Mouse (Mus musculus) layer of hippocampus, postnatal 36 days (tissue): ENCODE measurements around the gene Doc2b. TPM values are rescaled to one million over a fixed set of nuclear protein-coding genes. Genes with fewer than 3 reads are reported as not detected.
A peak's percentile ranks its signal among the peaks of the same experiment; 100 is the strongest.
"Not testable (repeated sequence)": the region's sequence is repeated elsewhere in the genome, so short reads cannot be mapped to it uniquely, and the experiment has no call there.

Experiments
- DNase-seq, 2 experiments: peaks; one replicate each; pipeline ENCODE4 v3.0.0; 2022
- total RNA-seq, 2 experiments: library from RNA; stranded (reverse); gene quantifications; 2 replicates each; pipeline ENCODE4 v1.2.3; 2021

Doc2b gene
- total RNA-seq, 2 experiments from 2014 or later: 100 to 102 TPM

GRCm38 (mm10) chr11:75735462-75736252, 60.2 kb downstream of the Doc2b start:
- DNase-seq: no peak

- no peak for DNase-seq
Measured at GRCm38 (mm10) chr11:75733227-75733940, 62.5 kb downstream of the Doc2b start.

DNA sequence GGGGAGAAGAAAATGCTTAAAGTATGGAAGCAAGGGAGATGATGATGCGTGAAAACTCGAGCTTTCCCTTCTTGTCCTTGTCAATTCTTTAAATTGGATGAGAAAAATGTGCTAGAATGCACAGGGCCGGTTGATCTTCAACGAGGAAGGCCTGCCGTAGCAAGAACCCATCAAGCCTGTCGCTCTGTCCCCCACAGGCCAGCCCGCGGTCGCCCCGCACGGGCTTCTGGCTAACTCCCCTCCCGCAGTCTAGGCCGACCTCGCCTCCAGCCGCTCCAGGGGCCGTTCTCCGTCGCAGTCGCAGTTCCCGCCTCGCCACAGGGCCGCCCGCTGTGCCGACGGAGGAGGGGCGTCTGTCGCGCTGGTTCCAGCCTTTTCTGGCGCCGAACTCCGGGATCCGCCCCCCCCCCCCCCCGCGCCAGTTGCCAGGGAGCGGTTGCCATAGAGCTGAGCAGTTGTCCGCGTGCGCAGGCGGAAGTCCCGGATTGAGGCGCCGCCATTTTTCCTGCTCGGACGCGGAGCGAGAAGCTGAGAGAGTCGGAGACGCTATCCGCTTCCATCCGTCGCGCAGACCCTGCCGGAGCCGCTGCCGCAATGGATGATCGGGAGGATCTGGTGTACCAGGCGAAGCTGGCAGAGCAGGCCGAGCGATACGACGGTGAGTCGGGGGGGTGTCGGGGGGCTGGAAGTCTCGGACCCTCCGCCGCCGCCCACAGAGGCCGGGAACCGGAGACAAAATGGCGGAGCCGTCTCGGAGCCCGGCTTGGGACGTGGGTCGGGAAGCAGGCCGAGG, 63.2 kb downstream of the Doc2b start, which contains the start of gene Ywhae:
Gene Ywhae, plus strand, starts transcription at position 436 of the 793 bp plus-strand sequence.
- DNase-seq: peak; percentile 89 to 90

DNA sequence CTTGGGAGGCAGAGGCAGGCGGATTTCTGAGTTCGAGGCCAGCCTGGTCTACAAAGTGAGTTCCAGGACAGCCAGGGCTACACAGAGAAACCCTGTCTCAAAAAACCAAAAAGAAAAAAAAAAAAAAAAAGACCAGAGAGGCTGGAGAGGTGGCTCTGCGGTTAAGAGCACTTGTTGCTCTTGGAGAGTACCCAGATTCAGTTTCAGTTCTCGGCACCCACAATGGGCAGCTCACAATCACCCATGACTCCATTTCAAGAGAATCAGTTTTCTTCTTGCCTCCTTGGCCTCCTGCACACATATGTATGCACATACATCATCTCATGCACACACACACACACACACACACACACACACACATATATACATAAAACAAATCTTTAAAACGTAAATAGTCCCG, 68.2 kb downstream of the Doc2b start:
- not testable (repeated sequence) for DNase-seq

DNA sequence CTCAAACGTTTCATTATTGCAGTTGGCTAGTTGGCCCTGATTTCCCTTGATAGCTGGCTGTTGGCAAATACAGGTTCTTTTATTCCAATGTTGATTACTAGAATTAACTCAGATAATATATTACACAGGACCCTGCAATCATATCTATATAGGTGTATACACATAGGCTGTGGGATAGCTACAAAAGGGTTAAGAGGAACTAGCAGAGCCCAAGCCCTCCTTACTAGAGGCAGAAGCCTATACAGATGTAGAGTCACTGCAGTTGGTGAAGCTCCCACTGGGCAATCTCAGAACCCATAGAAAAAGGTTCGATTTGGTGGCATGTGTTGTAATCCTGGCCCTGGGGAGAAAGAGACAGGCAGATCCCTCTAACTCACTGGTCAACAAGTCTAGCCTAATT, 68.7 kb downstream of the Doc2b start:
- DNase-seq: no peak

DNA sequence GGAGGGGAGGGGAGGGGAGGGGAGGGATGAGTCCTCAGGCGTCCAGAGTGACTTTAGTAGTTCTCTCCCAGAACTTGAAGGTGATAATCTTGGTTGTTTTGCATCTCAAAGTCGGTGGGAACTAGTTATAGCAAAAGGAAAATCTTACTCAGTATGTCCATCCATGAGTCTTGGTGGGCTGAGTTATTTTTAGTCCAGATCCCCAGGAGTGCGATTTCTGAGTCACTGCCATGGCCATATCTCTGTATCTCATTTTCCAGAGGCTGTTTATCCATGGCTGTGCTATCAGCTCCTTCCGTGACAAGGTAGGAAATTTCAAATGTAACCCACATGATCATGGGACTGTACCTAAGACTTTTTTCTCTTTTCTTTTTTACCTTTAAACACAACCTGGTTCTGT, 73.5 kb downstream of the Doc2b start:
- DNase-seq: no peak

Other genes with a start within 250 kb of the Doc2b start
- gene Pitpna, start 208.0 kb downstream of the Doc2b start, total RNA-seq: 100 to 1,000 TPM; 283 to 291 TPM
- 10 to 100 TPM; 46.3 to 47.0 TPM for gene Inpp5k, start 165.1 kb downstream of the Doc2b start, total RNA-seq
- gene Myo1c, start 145.5 kb downstream of the Doc2b start, total RNA-seq: 10 to 100 TPM; 13.4 to 17.1 TPM
- 100 to 1,000 TPM; 129 to 137 TPM for gene Crk, start 116.8 kb downstream of the Doc2b start, total RNA-seq
- gene Ywhae, start 63.2 kb downstream of the Doc2b start, total RNA-seq: 1,000 to 10,000 TPM; 1,159 to 1,269 TPM
- 1 to 10 TPM; 6.6 to 8.6 TPM for gene Rph3al, start 142.4 kb upstream of the Doc2b start, total RNA-seq
- 1 to 10 TPM; 1.8 to 2.3 TPM for gene 1700016K19Rik, start 203.9 kb upstream of the Doc2b start, total RNA-seq
- gene Rflnb, start 231.7 kb upstream of the Doc2b start, total RNA-seq: 10 to 100 TPM in 1 of 2 experiments, 1 to 10 TPM in 1; 7.9 to 10.2 TPM